Mouse (Mus musculus) forebrain, embryonic 11.5 days (tissue): Measurements from ENCODE around the gene Mtr. TPM values are rescaled to one million over a fixed set of nuclear protein-coding genes. Genes with fewer than 3 reads are reported as not detected.

Source experiments
- ATAC-seq: fragments of 200-750 bp; cut with Nextera tagmentation; replicated peaks from 2 replicates; pipeline ENCODE4 v1.8.0; 2017; ENCODE audit warnings: moderate TSS enrichment; ENCODE audit not compliant: low FRiP score
- DNase-seq: peaks from one replicate; pipeline ENCODE4 v3.0.0-alpha.2; 2017; ENCODE audit warnings: low spot score
- H3K27ac ChIP-seq: fragments of 300-500 bp; sonication (generic); 2 replicates; pipeline ENCODE4 v1.5.1; 2014; ENCODE audit warnings: low read depth, low read length
- H3K27me3 ChIP-seq: fragments of 300-500 bp; sonication (generic); 2 replicates; pipeline ENCODE4 v1.6.1; 2014; ENCODE audit warnings: mild to moderate bottlenecking, low read length, mixed read lengths; ENCODE audit not compliant: control insufficient read depth, insufficient read depth
- H3K36me3 ChIP-seq: fragments of 300-500 bp; sonication (generic); 2 replicates; pipeline ENCODE4 v1.6.1; 2014; ENCODE audit warnings: mild to moderate bottlenecking, low read length, moderate library complexity, mixed read lengths; ENCODE audit not compliant: control insufficient read depth, insufficient read depth
- H3K4me1 ChIP-seq: fragments of 300-500 bp; sonication (generic); replicated peaks from 2 replicates; pipeline ENCODE4 v1.6.1; 2014; ENCODE audit warnings: low read length, mixed read lengths; ENCODE audit not compliant: control insufficient read depth, insufficient read depth
- H3K4me2 ChIP-seq: fragments of 300-500 bp; sonication (generic); 2 replicates; pipeline ENCODE4 v1.6.1; 2014; ENCODE audit warnings: low read depth, mild to moderate bottlenecking, low read length, moderate library complexity, mixed read lengths; ENCODE audit not compliant: severe bottlenecking
- H3K4me3 ChIP-seq: fragments of 300-500 bp; sonication (generic); 2 replicates; pipeline ENCODE4 v1.5.1; 2014; ENCODE audit warnings: low read depth, low read length
- H3K9ac ChIP-seq: fragments of 300-500 bp; sonication (generic); 2 replicates; pipeline ENCODE4 v1.6.1; 2014; ENCODE audit warnings: low read length
- H3K9me3 ChIP-seq: fragments of 300-500 bp; sonication (generic); 2 replicates; pipeline ENCODE4 v1.6.1; 2016; ENCODE audit warnings: low read length, mixed read lengths; ENCODE audit not compliant: control insufficient read depth
- WGBS: fragments of 180-500 bp; shearing (Covaris S2); extraction: QIAGEN DNeasy Blood & Tissue Kit; methylation state at CpG from one replicate; pipeline ENCODE4 v1.1.7; 2014; 5-methylcytosine and 5-hydroxymethylcytosine counted together
- polyA plus RNA-seq: library from polyadenylated mRNA; unstranded; fragments of >200 nt; fragmentation: Nextera tagmentation; extraction: Ambion mirVana; gene quantifications from 2 replicates; pipeline ENCODE4 v1.2.1, GENCODE M21; 2014

Gene Mtr
- polyA plus RNA-seq, 1 experiment from 2014 or later, result 16.1 TPM

DNA sequence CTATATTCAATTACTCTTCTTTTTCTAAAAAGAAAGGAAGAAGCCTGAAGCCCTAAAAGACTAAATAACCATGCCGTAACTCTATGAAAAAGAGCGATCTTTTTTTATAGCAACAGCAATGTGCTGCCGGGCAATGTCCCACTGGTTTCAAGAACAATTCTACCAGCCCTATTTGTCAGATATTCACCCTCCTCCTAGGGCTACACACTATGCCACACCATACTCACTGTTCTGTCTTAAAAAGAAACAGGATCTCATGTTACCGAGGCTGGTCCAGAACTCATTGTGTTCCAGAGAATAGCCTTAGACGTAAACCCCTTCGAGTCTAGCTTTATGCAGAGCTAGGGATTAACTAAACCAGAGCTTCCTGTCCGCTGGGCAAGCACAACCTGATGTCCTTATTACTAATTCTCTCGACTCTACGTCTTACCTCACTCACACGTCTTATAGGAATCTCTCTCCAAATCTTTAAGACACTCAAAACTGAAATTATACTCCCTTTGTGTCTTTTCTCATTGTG, 982 bp downstream of the Mtr start:
- H3K27me3 ChIP-seq, result no peaks in the 10 kb centered on the region
- WGBS, result 8% methylated on average over 10 of the region's 10 CpGs
- H3K9me3 ChIP-seq, result no peaks in the 10 kb centered on the region; the same call in 1 of the 2 replicates
- H3K36me3 ChIP-seq, result no peaks in the 10 kb centered on the region; the same call in 1 of the 2 replicates
- peak overlapping the region; percentile 85 for H3K9ac ChIP-seq
- H3K4me3 ChIP-seq, result peak overlapping the region; percentile 73
- peaks cover 4% of the 10 kb centered on the region; the same call in 1 of the 2 replicates for H3K4me1 ChIP-seq
- ATAC-seq (no peak), DNase-seq (no peak)
- no peak overlapping the region for H3K27ac ChIP-seq
- H3K4me2 ChIP-seq, result peak overlapping the region; percentile 68

DNA sequence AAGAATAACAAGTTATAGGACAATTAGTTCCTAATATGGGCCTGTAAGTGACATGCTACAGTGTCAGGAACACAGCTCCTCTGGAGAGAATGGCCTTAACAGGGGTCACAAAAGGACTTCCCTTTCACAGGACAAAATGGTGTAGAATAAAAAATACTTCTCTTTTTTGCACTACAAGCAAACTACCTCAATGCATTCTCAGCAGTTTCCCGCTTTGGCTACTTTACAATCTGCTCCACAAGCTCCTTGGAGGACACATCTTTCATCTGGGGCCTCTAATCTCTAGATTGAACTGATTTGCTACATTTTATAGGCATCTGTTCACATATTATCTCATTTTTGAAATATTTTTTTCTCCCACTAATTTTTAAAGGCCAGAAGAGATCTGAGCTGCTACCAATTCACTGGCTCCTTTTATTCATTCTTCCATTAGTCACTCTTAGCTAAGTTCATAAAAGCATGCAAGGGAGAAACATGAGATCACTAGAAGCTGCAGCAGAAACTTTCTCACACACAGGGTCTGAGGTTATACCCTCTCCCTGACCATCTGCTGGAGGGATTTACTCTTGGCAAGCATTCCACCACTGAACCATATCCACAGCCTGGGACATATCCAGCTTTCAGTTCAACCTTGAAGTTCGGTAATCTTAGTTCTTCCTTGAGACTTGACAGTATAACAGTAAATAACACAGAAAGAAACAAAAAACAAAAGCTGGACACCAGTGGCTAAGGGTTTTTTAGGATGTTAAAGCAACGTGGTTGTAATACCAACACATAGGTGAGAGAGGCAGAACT, 1.8 kb downstream of the Mtr start:
- Histone ChIP-seq H3K4me1 (peaks cover 4% of the 10 kb centered on the region; the same call in 1 of the 2 replicates), H3K9me3 (no peaks in the 10 kb centered on the region; the same call in 1 of the 2 replicates), H3K27ac (no peak overlapping the region), H3K27me3 (no peaks in the 10 kb centered on the region), H3K9ac (no peak overlapping the region; the same call in 1 of the 2 replicates), H3K36me3 (no peaks in the 10 kb centered on the region; the same call in 1 of the 2 replicates), H3K4me2 (peak overlapping the region; percentile 68), H3K4me3 (peak overlapping the region; percentile 73; the same call in 1 of the 2 replicates)
- 78% methylated on average over 3 of the region's 3 CpGs for WGBS
- ATAC-seq (no peak), DNase-seq (no peak)

DNA sequence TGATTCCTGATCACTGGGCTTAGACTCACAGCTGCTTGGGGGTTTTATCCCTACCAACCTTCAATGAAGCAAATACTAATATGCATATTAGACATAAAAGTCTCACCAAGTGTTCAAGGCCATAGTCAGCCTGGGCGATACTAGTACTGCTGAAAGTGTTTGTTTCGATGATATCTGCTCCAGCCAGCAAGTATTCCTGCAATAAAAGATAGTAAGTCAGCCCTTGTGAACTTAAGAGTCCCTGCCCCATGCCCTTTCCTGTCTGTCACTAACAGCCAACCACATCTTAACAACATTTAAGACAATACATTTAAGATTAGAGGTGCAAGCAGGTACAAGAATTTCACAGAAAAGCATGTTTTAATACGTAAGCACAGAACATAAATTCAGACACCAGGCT, 7.4 kb downstream of the Mtr start:
- Histone ChIP-seq H3K4me3 (no peak overlapping the region), H3K27ac (no peak overlapping the region), H3K4me1 (no peaks in the 10 kb centered on the region), H3K9ac (no peak overlapping the region), H3K27me3 (no peaks in the 10 kb centered on the region), H3K4me2 (no peak overlapping the region), H3K9me3 (no peaks in the 10 kb centered on the region), H3K36me3 (no peaks in the 10 kb centered on the region; the same call in 1 of the 2 replicates)
- ATAC-seq (no peak), DNase-seq (no peak)
- 95% methylated on average over 3 of the region's 3 CpGs for WGBS

DNA sequence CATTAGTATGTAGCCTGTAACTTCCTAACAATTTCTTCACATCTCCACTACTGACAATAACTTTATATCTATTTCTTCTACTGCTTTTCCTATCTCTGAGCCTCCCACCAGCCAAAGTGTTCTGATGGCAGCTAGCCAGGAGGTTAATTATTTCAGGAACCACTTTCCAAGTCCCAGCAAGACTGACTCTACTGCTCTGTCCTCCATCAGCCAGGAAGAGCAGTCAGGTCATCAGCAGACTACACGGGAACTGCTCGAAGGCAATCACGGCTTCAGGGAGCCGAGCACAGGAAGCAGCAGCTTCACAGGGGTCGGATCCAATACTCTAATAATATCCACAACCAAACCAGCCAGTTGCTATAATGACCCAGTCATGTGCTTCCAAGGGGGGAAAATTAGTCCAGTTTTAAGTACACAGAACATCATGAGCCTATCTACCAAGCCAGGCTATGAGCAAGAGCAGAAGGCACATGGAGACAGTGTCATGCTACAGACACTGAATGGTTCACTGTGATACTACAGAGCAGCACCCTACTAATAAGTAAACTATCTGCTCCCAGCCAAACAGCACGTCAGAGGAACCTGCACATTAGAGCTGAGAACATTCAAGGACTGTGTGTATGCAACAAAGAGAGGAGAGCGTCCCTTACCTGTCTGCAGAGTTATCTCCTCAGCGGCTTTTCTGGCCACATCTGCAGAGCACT, 8.6 kb downstream of the Mtr start:
- no peak overlapping the region for H3K27ac ChIP-seq
- H3K9ac ChIP-seq, result no peak overlapping the region
- H3K4me2 ChIP-seq, result no peak overlapping the region
- H3K9me3 ChIP-seq, result no peaks in the 10 kb centered on the region
- DNase-seq (no peak), ATAC-seq (no peak)
- H3K36me3 ChIP-seq, result no peaks in the 10 kb centered on the region; the same call in 1 of the 2 replicates
- no peaks in the 10 kb centered on the region for H3K27me3 ChIP-seq
- 95% methylated on average over 8 of the region's 8 CpGs for WGBS
- H3K4me1 ChIP-seq, result no peaks in the 10 kb centered on the region
- H3K4me3 ChIP-seq, result no peak overlapping the region

DNA sequence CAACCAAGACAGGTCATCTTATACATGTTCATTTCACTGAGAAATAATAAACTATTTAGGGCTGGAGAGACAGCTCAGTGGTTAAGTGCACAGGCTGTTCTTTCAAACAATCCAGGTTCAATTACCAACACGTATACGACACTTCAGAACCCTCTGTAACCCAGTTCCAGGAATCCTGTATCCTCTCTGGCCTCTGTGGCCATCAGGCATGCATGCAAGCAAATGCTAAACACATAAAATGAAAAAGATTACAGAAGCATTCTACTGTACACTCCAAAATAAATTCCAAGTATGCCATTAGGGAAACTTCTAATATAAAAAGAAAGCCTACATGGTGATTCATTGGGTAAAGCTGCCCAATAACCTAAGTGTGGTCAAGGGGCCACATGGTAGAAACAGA, 12.0 kb downstream of the Mtr start:
- DNase-seq (no peak), ATAC-seq (no peak)
- H3K4me3 ChIP-seq, result no peak overlapping the region
- no peak overlapping the region for H3K4me2 ChIP-seq
- no peaks in the 10 kb centered on the region for H3K27me3 ChIP-seq
- no peak overlapping the region for H3K9ac ChIP-seq
- WGBS, result 96% methylated on average over 2 of the region's 2 CpGs
- no peak overlapping the region for H3K27ac ChIP-seq
- H3K36me3 ChIP-seq, result no peaks in the 10 kb centered on the region; the same call in 1 of the 2 replicates
- H3K4me1 ChIP-seq, result no peaks in the 10 kb centered on the region
- H3K9me3 ChIP-seq, result no peaks in the 10 kb centered on the region

DNA sequence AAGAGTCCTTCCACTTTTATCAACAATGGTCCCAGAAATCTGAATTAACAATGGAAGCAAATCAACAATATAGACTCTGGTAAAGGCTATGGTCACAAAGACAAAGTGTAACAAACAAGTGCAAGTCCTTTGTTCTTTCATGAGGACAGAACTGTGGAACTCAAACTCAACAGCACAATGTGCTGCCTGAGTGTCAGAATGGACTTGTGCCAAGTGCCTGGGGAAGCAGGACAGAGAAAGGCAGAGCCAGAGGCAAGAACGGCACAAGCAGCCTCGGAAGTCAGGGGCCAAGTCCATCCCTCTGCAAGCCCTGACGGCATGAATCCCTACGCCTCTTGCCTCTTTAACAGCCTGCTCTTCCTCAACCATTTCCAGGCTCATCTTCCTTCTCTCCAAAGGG, 13.9 kb downstream of the Mtr start:
- H3K27ac ChIP-seq, result no peak overlapping the region
- DNase-seq, result no peak
- no peaks in the 10 kb centered on the region; the same call in 1 of the 2 replicates for H3K36me3 ChIP-seq
- no peaks in the 10 kb centered on the region for H3K4me1 ChIP-seq
- no peaks in the 10 kb centered on the region for H3K9me3 ChIP-seq
- no peak overlapping the region for H3K4me2 ChIP-seq
- 95% methylated on average over 4 of the region's 4 CpGs for WGBS
- no peak overlapping the region for H3K9ac ChIP-seq
- H3K4me3 ChIP-seq, result no peak overlapping the region
- no peak for ATAC-seq
- no peaks in the 10 kb centered on the region for H3K27me3 ChIP-seq

DNA sequence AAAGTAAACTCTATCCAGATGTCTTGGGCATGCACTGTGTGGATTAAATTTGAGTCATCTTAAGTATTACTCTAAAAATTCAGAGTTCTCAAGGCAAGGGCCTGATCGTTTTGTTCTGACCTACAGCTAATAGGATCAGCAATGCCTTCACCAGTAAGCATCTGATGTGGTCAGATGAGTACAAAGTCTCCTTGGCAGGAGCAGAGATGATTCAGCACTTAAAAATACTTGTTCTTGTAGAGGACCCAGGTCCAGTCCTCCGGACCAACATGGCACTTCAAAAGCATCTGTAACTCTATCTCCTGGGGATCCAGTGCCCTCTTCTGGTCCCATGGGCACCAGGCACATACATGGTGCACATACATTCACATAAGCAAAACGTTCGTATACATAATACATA, 25.8 kb downstream of the Mtr start:
- ATAC-seq (no peak), DNase-seq (no peak)
- Histone ChIP-seq H3K4me1 (no peaks in the 10 kb centered on the region), H3K4me2 (no peak overlapping the region), H3K4me3 (no peak overlapping the region), H3K36me3 (no peaks in the 10 kb centered on the region; the same call in 1 of the 2 replicates), H3K27me3 (no peaks in the 10 kb centered on the region), H3K9me3 (no peaks in the 10 kb centered on the region), H3K27ac (no peak overlapping the region), H3K9ac (no peak overlapping the region)
- 92% methylated on average over 4 of the region's 4 CpGs for whole genome bisulfite sequencing

DNA sequence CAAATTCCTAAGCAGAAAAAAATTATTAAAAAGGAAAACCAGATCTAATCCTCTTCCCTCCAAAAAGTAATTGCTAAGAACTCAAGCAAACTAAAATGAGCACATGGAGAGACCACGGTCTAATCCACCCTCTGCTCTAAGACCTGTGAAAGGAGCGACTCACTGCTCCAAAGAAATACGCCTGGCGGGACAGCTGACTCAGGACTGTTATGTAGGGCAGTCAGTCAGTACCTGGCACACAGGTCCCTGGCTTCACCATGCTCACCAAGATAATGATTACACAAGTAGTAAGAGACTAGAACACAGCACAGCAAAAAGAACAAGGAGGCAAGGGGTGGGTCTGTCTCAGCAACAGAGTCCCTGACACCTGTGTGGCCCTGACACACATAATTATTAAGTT, 29.7 kb downstream of the Mtr start:
- Histone ChIP-seq H3K27ac (no peak overlapping the region), H3K27me3 (no peaks in the 10 kb centered on the region), H3K4me3 (no peak overlapping the region), H3K4me1 (no peaks in the 10 kb centered on the region), H3K9ac (no peak overlapping the region), H3K9me3 (no peaks in the 10 kb centered on the region), H3K4me2 (no peak overlapping the region), H3K36me3 (peaks cover 2% of the 10 kb centered on the region; the same call in 1 of the 2 replicates)
- 90% methylated on average over 4 of the region's 4 CpGs for WGBS
- no peak for DNase-seq
- ATAC-seq, result no peak
